ENCODE assay signal across 8 mouse cellular contexts in the genomic region with DNA sequence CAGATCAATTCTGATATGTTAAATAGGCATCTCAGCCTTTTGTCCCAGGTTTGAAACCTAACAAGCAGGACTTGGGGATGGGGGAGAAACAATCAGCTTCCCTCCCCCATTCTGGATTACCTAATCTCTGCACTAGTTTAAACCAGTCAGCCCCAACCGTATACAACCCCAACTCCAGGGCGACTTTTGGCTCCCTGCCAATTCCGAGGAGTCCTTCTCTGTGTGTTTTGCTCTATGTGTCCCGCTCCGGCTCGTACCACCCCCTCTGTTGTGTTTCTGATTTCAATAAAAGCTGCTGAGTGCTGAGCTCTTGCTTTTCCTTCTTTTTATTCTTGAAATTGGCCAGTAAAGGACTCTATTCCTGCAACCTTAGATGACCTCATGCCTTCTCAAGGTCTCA. TPM values are rescaled to one million over a fixed set of nuclear protein-coding genes. Genes with fewer than 3 reads are reported as not detected.
A peak's percentile ranks its signal among the peaks of the same experiment; 100 is the strongest.
DNase-seq lines count a peak whose midpoint lies in the region; ATAC-seq and TF ChIP-seq lines count a peak whose summit lies in the region.

No protein-coding gene starts in this region.

- H3K27ac ChIP-seq in heart, embryonic 12.5 days (ENCODE audit: poor library complexity, severe bottlenecking), result no peak overlapping the region
- no peak overlapping the region for H3K27ac ChIP-seq in heart, embryonic 10.5 days
- H3K27ac ChIP-seq in midbrain, embryonic 13.5 days, result no peak overlapping the region

- no peak overlapping the region for H3K4me3 ChIP-seq in heart, embryonic 12.5 days
- no peak overlapping the region for H3K4me3 ChIP-seq in heart, embryonic 10.5 days
- H3K4me3 ChIP-seq in lung, adult 2 months (replicated peaks; ENCODE audit: extremely low read depth, low read depth, low read length), result no peak overlapping the region
- no peak overlapping the region for H3K4me3 ChIP-seq in midbrain, embryonic 13.5 days (replicated peaks)

- H3K9me3 ChIP-seq in heart, embryonic 12.5 days (replicated peaks), result no peaks in the 10 kb centered on the region
- H3K9me3 ChIP-seq in heart, embryonic 10.5 days, result no peaks in the 10 kb centered on the region
- H3K9me3 ChIP-seq in midbrain, embryonic 13.5 days, result no peaks in the 10 kb centered on the region

- H3K9ac ChIP-seq in heart, embryonic 12.5 days, result no peak overlapping the region
- no peak overlapping the region for H3K9ac ChIP-seq in midbrain, embryonic 13.5 days (replicated peaks)

- 38% methylated on average over 6 of the region's 6 CpGs for whole genome bisulfite sequencing in heart, embryonic 12.5 days
- WGBS in heart, embryonic 10.5 days, result 51% methylated on average over 6 of the region's 6 CpGs
- WGBS in lung, adult 2 months, result 23% methylated on average over 6 of the region's 6 CpGs
- WGBS in midbrain, embryonic 13.5 days, result 38% methylated on average over 6 of the region's 6 CpGs

- TF ChIP-seq POLR2A in lung, adult 2 months (IDR thresholded peaks at IDR 0.05; ENCODE audit: borderline replicate concordance, extremely low read depth, low read depth, low read length), result no peak

- no peaks in the 10 kb centered on the region for H3K36me3 ChIP-seq in heart, embryonic 12.5 days
- no peaks in the 10 kb centered on the region for H3K36me3 ChIP-seq in heart, embryonic 10.5 days
- no peaks in the 10 kb centered on the region for H3K36me3 ChIP-seq in midbrain, embryonic 13.5 days

- no peak for TF ChIP-seq CTCF in lung, adult 2 months (IDR thresholded peaks at IDR 0.05; ENCODE audit: insufficient read depth, low read length)

- no peaks in the 10 kb centered on the region for H3K27me3 ChIP-seq in heart, embryonic 12.5 days (replicated peaks)
- H3K27me3 ChIP-seq in heart, embryonic 10.5 days (ENCODE audit: insufficient read depth, poor library complexity, severe bottlenecking), result no peaks in the 10 kb centered on the region
- no peaks in the 10 kb centered on the region for H3K27me3 ChIP-seq in midbrain, embryonic 13.5 days

- peak overlapping the region; percentile 28; the same call in 1 of the 2 replicates for H3K4me2 ChIP-seq in heart, embryonic 12.5 days
- no peak overlapping the region for H3K4me2 ChIP-seq in midbrain, embryonic 13.5 days (replicated peaks)

- H3K4me1 ChIP-seq in heart, embryonic 12.5 days (replicated peaks), result peaks cover 5% of the 10 kb centered on the region; the same call in 1 of the 2 replicates
- 0 out of 2 replicates have a peak, but pooled peaks cover 6% of the 10 kb centered on the region for H3K4me1 ChIP-seq in heart, embryonic 10.5 days
- no peaks in the 10 kb centered on the region; the same call in 1 of the 2 replicates for H3K4me1 ChIP-seq in lung, adult 2 months (ENCODE audit: control insufficient read depth, insufficient read depth, low read length)
- H3K4me1 ChIP-seq in midbrain, embryonic 13.5 days (replicated peaks), result 0 out of 2 replicates have a peak, but pooled peaks cover 6% of the 10 kb centered on the region

- no peak for DNase-seq in heart, embryonic 10.5 days (ENCODE audit: low spot score)
- DNase-seq in ZHBTc4 (ENCODE audit: low read depth, low spot score), result peak; percentile 60
- DNase-seq in kidney, adult 18-20 months, result peak; percentile 42
- peak; percentile 23 for DNase-seq in lung, adult 2 months
- DNase-seq in frontal cortex, postnatal 10 days (ENCODE audit: low spot score in 2 of 2), result no peak
- DNase-seq in cerebellum, adult 9-11 months, result no peak

- no peak; the same call in 1 of the 2 replicates for ATAC-seq in heart, embryonic 12.5 days (ENCODE audit: insufficient number of reproducible peaks, low FRiP score)
- ATAC-seq in midbrain, embryonic 13.5 days, result no peak

RNA-seq across cellular contexts. Expression of a gene that starts 40.2 kb away (rescaled TPM):
- 152 and 154 TPM in 2 replicates for polyA plus RNA-seq in heart, embryonic 12.5 days (2016; fragmentation: Nextera tagmentation; extraction: Ambion mirVana)
- polyA plus RNA-seq in heart, embryonic 10.5 days (2016; fragmentation: Nextera tagmentation; extraction: Ambion mirVana), result 168 and 177 TPM in 2 replicates
- polyA plus RNA-seq in lung, adult 2 months (2012; rRNA removed), result 5.5 and 10.9 TPM in 2 replicates
- 172 and 183 TPM in 2 replicates for polyA plus RNA-seq in midbrain, embryonic 13.5 days (2015; fragmentation: Nextera tagmentation; extraction: Ambion mirVana)

Comparison
In these comparisons a context has a peak if more than half of its experiments do, and no peak if none do; other contexts are left out.
1. DNase-seq: peak in ZHBTc4 (single experiment), kidney, adult 18-20 months (single experiment) and lung, adult 2 months (single experiment); none in heart, embryonic 10.5 days (single experiment), frontal cortex, postnatal 10 days (0 of 2) and cerebellum, adult 9-11 months (single experiment).
2. RNA of a gene that starts 40.2 kb away (polyA plus RNA-seq): 168 to 177 TPM in heart, embryonic 10.5 days, 172 to 183 TPM in midbrain, embryonic 13.5 days and 152 to 154 TPM in heart, embryonic 12.5 days; 5.5 to 10.9 TPM in lung, adult 2 months; every median in the first group is over 10 times any median in the second.